Mouse (Mus musculus) erythroid progenitor cell, adult 5-6 weeks (primary cell): ENCODE results near the gene Lrp8. TPM values are rescaled to one million over a fixed set of nuclear protein-coding genes. Genes with fewer than 3 reads are reported as not detected.

Source experiments
- ATAC-seq: replicated peaks from 2 replicates; pipeline ENCODE4 v1.8.0; 2016; ENCODE audit warnings: moderate number of reproducible peaks, mild to moderate bottlenecking, moderate TSS enrichment, inconsistent platforms; ENCODE audit not compliant: poor library complexity, low FRiP score, severe bottlenecking
- total RNA-seq, 2 experiments: library from RNA; stranded (forward) in 1 of 2; stranded (reverse) in 1 of 2; fragments of 150-400 nt in 1 of 2; fragments of 186-747, 209-891 nt in 1 of 2; gene quantifications; 2 replicates each; pipeline versions ENCODE4 v1.2.3 to v1.2.4; 2015 to 2017; ENCODE audit warnings: low replicate concordance in 2 of 2

Lrp8 gene
- total RNA-seq, 2 experiments from 2014 or later: 2.9 to 8.5 TPM

GRCm38 (mm10) chr4:107835508-107835909 lies 33.4 kb downstream of the Lrp8 start:
- ATAC-seq: no peak

- no peak for ATAC-seq
Observed at GRCm38 (mm10) chr4:107836758-107837157, 34.7 kb downstream of the Lrp8 start.

- no peak for ATAC-seq
Observed at GRCm38 (mm10) chr4:107837910-107838309, 35.8 kb downstream of the Lrp8 start.

GRCm38 (mm10) chr4:107843687-107844086 lies 41.6 kb downstream of the Lrp8 start:
- ATAC-seq: no peak

GRCm38 (mm10) chr4:107844971-107845370 lies 42.9 kb downstream of the Lrp8 start:
- peak; percentile 62 for ATAC-seq

- ATAC-seq: no peak
Observed at GRCm38 (mm10) chr4:107846795-107847194, 44.7 kb downstream of the Lrp8 start.

- no peak for ATAC-seq
Observed at GRCm38 (mm10) chr4:107848546-107848945, 46.5 kb downstream of the Lrp8 start.

- ATAC-seq: no peak
Observed at GRCm38 (mm10) chr4:107849621-107850020, 47.6 kb downstream of the Lrp8 start.

- no peak for ATAC-seq
Observed at GRCm38 (mm10) chr4:107850091-107850490, 48.0 kb downstream of the Lrp8 start.

- no peak for ATAC-seq
Observed at GRCm38 (mm10) chr4:107853333-107853732, 51.3 kb downstream of the Lrp8 start.

- no peak for ATAC-seq
Observed at GRCm38 (mm10) chr4:107853836-107854235, 51.8 kb downstream of the Lrp8 start.

- no peak for ATAC-seq
Observed at GRCm38 (mm10) chr4:107856958-107857686, 55.1 kb downstream of the Lrp8 start.

- ATAC-seq: no peak
Observed at GRCm38 (mm10) chr4:107858995-107859394, 56.9 kb downstream of the Lrp8 start.

GRCm38 (mm10) chr4:107864866-107865265 lies 62.8 kb downstream of the Lrp8 start:
- no peak for ATAC-seq

- ATAC-seq: peak; percentile 92
Observed at GRCm38 (mm10) chr4:107879254-107880050, 77.4 kb downstream of the Lrp8 start, which contains the start of gene Magoh. TSS of gene Magoh (plus strand) at chr4:107879755.

GRCm38 (mm10) chr4:107881631-107882030 lies 79.6 kb downstream of the Lrp8 start:
- no peak for ATAC-seq

GRCm38 (mm10) chr4:107886371-107886770 lies 84.3 kb downstream of the Lrp8 start:
- no peak for ATAC-seq

- peak; percentile 4; the same call in 1 of the 2 replicates for ATAC-seq
Observed at GRCm38 (mm10) chr4:107889385-107889730, 87.3 kb downstream of the Lrp8 start.

GRCm38 (mm10) chr4:107889731-107890432 lies 87.8 kb downstream of the Lrp8 start, which contains the start of gene 0610037L13Rik:
TSS of gene 0610037L13Rik (plus strand) at chr4:107889813.
- peak; percentile 95 for ATAC-seq

- ATAC-seq: no peak
Observed at GRCm38 (mm10) chr4:107892663-107893062, 90.6 kb downstream of the Lrp8 start.
